Mouse (Mus musculus): ENCODE results near the gene Scaf8. TPM values are rescaled to one million over a fixed set of nuclear protein-coding genes. Genes with fewer than 3 reads are reported as not detected.

Scaf8 gene
- total RNA-seq, 2 experiments from 2014 or later: 31.5 to 38.8 TPM

- ATAC-seq (replicated peaks; ENCODE audit: poor library complexity, severe bottlenecking): peak; percentile 24
These were observed 92.0 kb downstream of the Scaf8 start for GRCm38 (mm10) chr17:3206527-3207398.

- peak; percentile 13; the same call in 1 of the 2 replicates for ATAC-seq (replicated peaks; ENCODE audit: poor library complexity, severe bottlenecking)
These were observed 92.9 kb downstream of the Scaf8 start for GRCm38 (mm10) chr17:3207529-3208240.

GRCm38 (mm10) chr17:3208471-3208870, 93.7 kb downstream of the Scaf8 start:
- ATAC-seq (replicated peaks; ENCODE audit: poor library complexity, severe bottlenecking): no peak

- ATAC-seq (replicated peaks; ENCODE audit: poor library complexity, severe bottlenecking): no peak
These were observed 94.8 kb downstream of the Scaf8 start for GRCm38 (mm10) chr17:3209581-3209980.

GRCm38 (mm10) chr17:3210134-3210533, 95.4 kb downstream of the Scaf8 start:
- no peak for ATAC-seq (replicated peaks; ENCODE audit: poor library complexity, severe bottlenecking)

GRCm38 (mm10) chr17:3212105-3212504, 97.3 kb downstream of the Scaf8 start:
- no peak for ATAC-seq (replicated peaks; ENCODE audit: poor library complexity, severe bottlenecking)

- no peak for ATAC-seq (replicated peaks; ENCODE audit: poor library complexity, severe bottlenecking)
These were observed 98.1 kb downstream of the Scaf8 start for GRCm38 (mm10) chr17:3212886-3213285.

GRCm38 (mm10) chr17:3214852-3215251, 100.1 kb downstream of the Scaf8 start:
- no peak for ATAC-seq (replicated peaks; ENCODE audit: poor library complexity, severe bottlenecking)

GRCm38 (mm10) chr17:3217023-3217422, 102.3 kb downstream of the Scaf8 start:
- ATAC-seq (replicated peaks; ENCODE audit: poor library complexity, severe bottlenecking): no peak

GRCm38 (mm10) chr17:3218364-3218763, 103.6 kb downstream of the Scaf8 start:
- no peak for ATAC-seq (replicated peaks; ENCODE audit: poor library complexity, severe bottlenecking)

GRCm38 (mm10) chr17:3218916-3219315, 104.1 kb downstream of the Scaf8 start:
- no peak for ATAC-seq (replicated peaks; ENCODE audit: poor library complexity, severe bottlenecking)

- no peak for ATAC-seq (replicated peaks; ENCODE audit: poor library complexity, severe bottlenecking)
These were observed 105.4 kb downstream of the Scaf8 start for GRCm38 (mm10) chr17:3220201-3220600.

- no peak for ATAC-seq (replicated peaks; ENCODE audit: poor library complexity, severe bottlenecking)
These were observed 108.3 kb downstream of the Scaf8 start for GRCm38 (mm10) chr17:3223071-3223470.

GRCm38 (mm10) chr17:3223721-3224120, 108.9 kb downstream of the Scaf8 start:
- no peak for ATAC-seq (replicated peaks; ENCODE audit: poor library complexity, severe bottlenecking)

GRCm38 (mm10) chr17:3224383-3225106, 109.8 kb downstream of the Scaf8 start:
- peak; percentile 97 for ATAC-seq (replicated peaks; ENCODE audit: poor library complexity, severe bottlenecking)

GRCm38 (mm10) chr17:3230231-3231000, 115.6 kb downstream of the Scaf8 start:
- peak; percentile 94 for ATAC-seq (replicated peaks; ENCODE audit: poor library complexity, severe bottlenecking)

GRCm38 (mm10) chr17:3232626-3233025, 117.9 kb downstream of the Scaf8 start:
- ATAC-seq (replicated peaks; ENCODE audit: poor library complexity, severe bottlenecking): no peak

GRCm38 (mm10) chr17:3243672-3244071, 128.9 kb downstream of the Scaf8 start:
- ATAC-seq (replicated peaks; ENCODE audit: poor library complexity, severe bottlenecking): no peak

- no peak for ATAC-seq (replicated peaks; ENCODE audit: poor library complexity, severe bottlenecking)
These were observed 130.3 kb downstream of the Scaf8 start for GRCm38 (mm10) chr17:3244881-3245739.

Measured in granulocyte monocyte progenitor cell, adult 5-6 weeks (primary cell).